Mouse (Mus musculus): Measurements from ENCODE around the gene Pknox2. TPM values are rescaled to one million over a fixed set of nuclear protein-coding genes. Genes with fewer than 3 reads are reported as not detected.

Pknox2 gene
- polyA plus RNA-seq, 1 experiment from 2014 or later = 34.3 TPM

DNA sequence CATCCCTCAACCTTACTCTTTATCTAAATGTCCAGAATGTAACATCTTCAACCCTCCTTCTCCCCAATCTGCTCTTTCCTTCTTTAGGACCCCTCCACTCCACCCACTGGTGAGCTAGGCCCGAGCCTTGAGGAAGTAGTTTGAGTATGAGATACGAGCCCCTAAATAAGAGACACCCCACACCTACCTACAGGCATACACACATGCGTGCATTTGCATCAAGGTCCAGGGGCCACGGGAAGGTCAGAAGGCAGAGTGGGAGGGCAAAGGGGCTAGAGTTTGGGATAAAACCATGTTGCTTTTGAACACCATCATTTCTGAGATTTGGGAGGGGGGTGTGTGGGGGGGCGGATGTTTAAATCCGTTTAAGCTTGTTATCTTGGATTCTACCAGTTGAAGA lies 2.5 kb downstream of the Pknox2 start:
- H3K4me3 ChIP-seq (ENCODE audit: low read depth, low read length) = peak overlapping the region; percentile 85
- WGBS = 1% methylated on average over 6 of the region's 6 CpGs
- peak overlapping the region; percentile 97 for H3K9ac ChIP-seq (ENCODE audit: low read depth, low read length)
- no peaks in the 10 kb centered on the region for H3K36me3 ChIP-seq (ENCODE audit: control insufficient read depth, insufficient read depth, low read length)
- H3K9me3 ChIP-seq (replicated peaks; ENCODE audit: control insufficient read depth, low read length, poor library complexity, severe bottlenecking) = no peaks in the 10 kb centered on the region
- ATAC-seq = no peak
- H3K4me2 ChIP-seq (ENCODE audit: low read length) = peak overlapping the region; percentile 96
- H3K27me3 ChIP-seq (ENCODE audit: control insufficient read depth, insufficient read depth, low read depth, low read length) = no peaks in the 10 kb centered on the region
- H3K4me1 ChIP-seq (ENCODE audit: control insufficient read depth, insufficient read depth, low read length) = peaks cover 36% of the 10 kb centered on the region
- H3K27ac ChIP-seq (ENCODE audit: low read length) = peak overlapping the region; percentile 99

DNA sequence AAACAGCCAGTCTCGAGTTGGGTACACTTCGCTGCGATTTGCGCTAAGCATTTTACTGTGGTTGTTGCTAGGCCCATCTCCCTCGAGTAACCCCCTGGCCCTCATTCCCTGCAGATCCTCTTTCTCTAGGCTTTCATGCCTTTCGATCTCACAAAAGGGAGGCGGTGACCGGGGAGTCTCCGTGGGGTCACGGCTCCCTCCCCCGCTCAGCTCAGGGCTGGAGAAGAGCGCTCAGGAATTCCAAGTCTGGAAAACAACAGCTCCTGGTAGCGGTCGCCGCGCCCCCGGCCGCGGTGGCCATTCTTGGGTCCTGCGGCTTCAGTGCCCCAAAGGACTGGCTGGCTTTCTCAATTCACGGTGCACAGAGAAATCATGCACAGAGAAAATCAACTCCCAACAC lies 3.0 kb downstream of the Pknox2 start:
- H3K27ac ChIP-seq (ENCODE audit: low read length) = peak overlapping the region; percentile 99
- no peak for ATAC-seq
- WGBS = under 1% methylated on average over 21 of the region's 21 CpGs
- H3K4me3 ChIP-seq (ENCODE audit: low read depth, low read length) = peak overlapping the region; percentile 85
- no peaks in the 10 kb centered on the region for H3K27me3 ChIP-seq (ENCODE audit: control insufficient read depth, insufficient read depth, low read depth, low read length)
- peak overlapping the region; percentile 97 for H3K9ac ChIP-seq (ENCODE audit: low read depth, low read length)
- peaks cover 40% of the 10 kb centered on the region for H3K4me1 ChIP-seq (ENCODE audit: control insufficient read depth, insufficient read depth, low read length)
- H3K9me3 ChIP-seq (replicated peaks; ENCODE audit: control insufficient read depth, low read length, poor library complexity, severe bottlenecking) = no peaks in the 10 kb centered on the region
- no peaks in the 10 kb centered on the region for H3K36me3 ChIP-seq (ENCODE audit: control insufficient read depth, insufficient read depth, low read length)
- H3K4me2 ChIP-seq (ENCODE audit: low read length) = peak overlapping the region; percentile 96

DNA sequence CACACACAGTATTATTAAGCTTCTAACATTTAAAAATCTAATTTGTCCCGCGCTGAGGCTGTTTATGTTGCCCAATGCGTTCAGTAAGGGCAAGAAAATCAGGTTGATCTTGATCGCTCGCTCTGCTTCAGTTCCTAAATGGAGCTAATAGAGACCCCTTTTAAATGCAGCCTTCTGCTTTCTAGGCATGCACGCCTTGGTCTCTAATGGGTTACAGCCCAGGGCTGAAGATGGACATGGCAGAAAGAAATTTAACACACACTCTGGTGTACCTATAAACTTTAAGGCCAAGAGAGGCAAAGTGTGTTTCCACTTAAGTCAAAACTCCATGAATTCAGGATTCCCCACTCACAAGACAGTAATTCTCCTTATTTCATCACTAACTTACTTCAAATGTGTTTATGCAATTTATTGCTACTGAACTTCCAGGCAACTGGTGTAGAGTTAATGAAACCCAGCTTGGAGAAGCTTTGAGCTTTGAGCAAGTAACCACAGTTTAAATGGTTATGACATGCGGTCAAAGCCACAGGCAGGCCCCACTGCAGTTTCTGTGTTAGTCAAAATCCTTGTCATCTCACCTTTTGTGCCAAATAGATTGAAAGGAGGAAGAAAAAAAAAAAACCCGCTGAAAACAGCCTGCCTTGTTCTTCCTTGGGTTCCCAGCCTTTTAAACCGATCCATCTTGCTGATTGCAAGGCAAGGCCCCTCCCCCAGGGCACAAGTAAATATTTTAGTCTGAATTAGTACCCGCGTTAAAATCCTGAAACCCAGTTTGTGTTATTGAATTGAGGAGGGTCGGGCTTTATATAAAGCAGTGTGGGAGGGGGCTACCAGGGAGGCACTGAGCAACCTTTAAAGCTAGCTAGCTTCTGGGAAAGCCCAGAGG lies 3.9 kb downstream of the Pknox2 start:
- Histone ChIP-seq H3K4me1 (ENCODE audit: control insufficient read depth, insufficient read depth, low read length) (peaks cover 42% of the 10 kb centered on the region), H3K9ac (ENCODE audit: low read depth, low read length) (peak overlapping the region; percentile 97), H3K27me3 (ENCODE audit: control insufficient read depth, insufficient read depth, low read depth, low read length) (no peaks in the 10 kb centered on the region), H3K4me2 (ENCODE audit: low read length) (peak overlapping the region; percentile 96), H3K9me3 (replicated peaks; ENCODE audit: control insufficient read depth, low read length, poor library complexity, severe bottlenecking) (no peaks in the 10 kb centered on the region), H3K4me3 (ENCODE audit: low read depth, low read length) (peak overlapping the region; percentile 85), H3K27ac (ENCODE audit: low read length) (peak overlapping the region; percentile 99), H3K36me3 (ENCODE audit: control insufficient read depth, insufficient read depth, low read length) (no peaks in the 10 kb centered on the region)
- WGBS = 27% methylated on average over 12 of the region's 12 CpGs
- no peak for ATAC-seq

DNA sequence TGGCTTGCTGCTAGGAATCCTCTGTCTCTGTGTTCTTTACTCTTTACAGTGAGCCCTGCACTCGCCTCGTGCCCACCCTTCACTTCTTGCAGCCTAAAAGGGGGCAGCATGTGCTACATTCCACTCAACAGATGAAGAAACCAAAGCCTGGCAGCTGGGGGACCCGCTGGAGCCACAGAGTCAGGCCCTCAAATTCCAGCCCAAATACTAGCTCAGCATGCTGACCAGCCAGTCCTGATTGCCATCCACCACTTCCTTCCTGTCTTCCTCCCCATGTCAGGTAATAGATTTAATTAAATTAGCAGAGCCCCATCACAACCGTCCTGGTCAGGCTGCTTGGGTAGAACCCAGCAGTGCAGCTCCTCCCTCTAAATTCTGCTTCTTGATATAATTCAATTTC lies 5.1 kb downstream of the Pknox2 start:
- H3K27me3 ChIP-seq (ENCODE audit: control insufficient read depth, insufficient read depth, low read depth, low read length) = no peaks in the 10 kb centered on the region
- no peaks in the 10 kb centered on the region for H3K9me3 ChIP-seq (replicated peaks; ENCODE audit: control insufficient read depth, low read length, poor library complexity, severe bottlenecking)
- H3K4me3 ChIP-seq (ENCODE audit: low read depth, low read length) = no peak overlapping the region
- 23% methylated on average over 4 of the region's 4 CpGs for WGBS
- H3K27ac ChIP-seq (ENCODE audit: low read length) = 0 out of 2 replicates have a peak overlapping the region, but pooled peaks have one; percentile 32
- no peak for ATAC-seq
- no peak overlapping the region for H3K9ac ChIP-seq (ENCODE audit: low read depth, low read length)
- no peak overlapping the region for H3K4me2 ChIP-seq (ENCODE audit: low read length)
- H3K36me3 ChIP-seq (ENCODE audit: control insufficient read depth, insufficient read depth, low read length) = no peaks in the 10 kb centered on the region
- H3K4me1 ChIP-seq (ENCODE audit: control insufficient read depth, insufficient read depth, low read length) = peaks cover 44% of the 10 kb centered on the region

DNA sequence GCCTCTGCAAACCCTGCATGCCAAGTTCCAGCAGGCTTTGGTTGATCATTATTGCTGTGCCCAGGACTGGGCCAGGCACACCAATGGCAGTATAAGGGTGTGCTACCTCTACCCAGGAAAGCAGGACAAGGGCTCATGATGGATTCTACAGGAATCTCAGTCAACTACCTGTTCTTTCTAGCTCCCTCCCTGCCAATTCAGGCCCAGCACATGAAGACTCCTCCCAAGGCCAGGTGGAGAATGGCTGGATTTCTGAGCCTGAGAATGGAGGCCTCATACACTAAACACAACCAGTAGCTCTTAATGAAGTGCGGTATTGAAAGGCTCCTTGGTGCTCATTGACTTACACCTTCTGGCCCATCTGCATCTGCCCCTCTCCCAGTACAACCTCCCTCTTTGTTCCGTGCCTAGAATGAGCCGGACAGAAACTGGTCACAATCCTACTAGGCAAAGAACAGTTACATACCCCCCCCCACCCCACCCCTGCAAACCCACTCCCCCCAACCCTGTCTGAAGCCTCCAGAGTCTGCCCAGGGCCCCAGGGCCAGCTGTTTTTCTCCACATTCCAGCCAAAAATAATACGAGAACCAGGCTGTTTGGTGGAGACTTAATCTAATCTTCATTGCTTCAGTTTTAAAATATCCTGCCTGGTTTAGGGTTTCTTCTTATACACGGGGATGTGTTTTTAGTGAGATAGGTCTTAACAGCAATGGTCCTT lies 6.6 kb downstream of the Pknox2 start:
- Histone ChIP-seq H3K36me3 (ENCODE audit: control insufficient read depth, insufficient read depth, low read length) (no peaks in the 10 kb centered on the region), H3K9ac (ENCODE audit: low read depth, low read length) (no peak overlapping the region), H3K27ac (ENCODE audit: low read length) (no peak overlapping the region), H3K27me3 (ENCODE audit: control insufficient read depth, insufficient read depth, low read depth, low read length) (no peaks in the 10 kb centered on the region), H3K4me1 (ENCODE audit: control insufficient read depth, insufficient read depth, low read length) (peaks cover 44% of the 10 kb centered on the region), H3K9me3 (replicated peaks; ENCODE audit: control insufficient read depth, low read length, poor library complexity, severe bottlenecking) (no peaks in the 10 kb centered on the region), H3K4me3 (ENCODE audit: low read depth, low read length) (no peak overlapping the region), H3K4me2 (ENCODE audit: low read length) (no peak overlapping the region)
- 38% methylated on average over 5 of the region's 5 CpGs for WGBS
- no peak for ATAC-seq

DNA sequence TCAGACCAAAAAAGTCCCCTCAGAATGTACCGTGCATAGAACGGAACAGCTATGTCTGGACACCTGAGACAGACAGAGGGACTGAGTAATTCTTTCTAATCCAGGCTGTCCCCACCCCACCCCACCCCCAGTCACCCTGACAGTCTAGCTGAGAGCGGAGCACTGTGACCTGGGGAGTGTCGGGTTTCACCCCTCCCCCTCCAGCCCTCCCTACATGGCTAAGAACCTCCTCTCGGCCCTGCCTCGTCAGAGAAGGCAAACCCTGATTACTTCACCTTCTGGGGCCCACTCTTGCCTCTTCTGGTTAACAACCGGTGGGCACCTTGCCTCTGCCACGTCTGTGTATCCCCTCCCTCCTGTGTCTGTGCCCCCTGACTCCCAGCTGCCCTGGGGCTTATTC lies 7.7 kb downstream of the Pknox2 start:
- 13% methylated on average over 8 of the region's 8 CpGs for WGBS
- H3K4me2 ChIP-seq (ENCODE audit: low read length) = no peak overlapping the region
- no peak overlapping the region for H3K9ac ChIP-seq (ENCODE audit: low read depth, low read length)
- H3K4me3 ChIP-seq (ENCODE audit: low read depth, low read length) = no peak overlapping the region
- peaks cover 42% of the 10 kb centered on the region for H3K4me1 ChIP-seq (ENCODE audit: control insufficient read depth, insufficient read depth, low read length)
- H3K9me3 ChIP-seq (replicated peaks; ENCODE audit: control insufficient read depth, low read length, poor library complexity, severe bottlenecking) = no peaks in the 10 kb centered on the region
- H3K36me3 ChIP-seq (ENCODE audit: control insufficient read depth, insufficient read depth, low read length) = no peaks in the 10 kb centered on the region
- H3K27ac ChIP-seq (ENCODE audit: low read length) = no peak overlapping the region
- H3K27me3 ChIP-seq (ENCODE audit: control insufficient read depth, insufficient read depth, low read depth, low read length) = no peaks in the 10 kb centered on the region
- no peak; the same call in 1 of the 2 replicates for ATAC-seq

DNA sequence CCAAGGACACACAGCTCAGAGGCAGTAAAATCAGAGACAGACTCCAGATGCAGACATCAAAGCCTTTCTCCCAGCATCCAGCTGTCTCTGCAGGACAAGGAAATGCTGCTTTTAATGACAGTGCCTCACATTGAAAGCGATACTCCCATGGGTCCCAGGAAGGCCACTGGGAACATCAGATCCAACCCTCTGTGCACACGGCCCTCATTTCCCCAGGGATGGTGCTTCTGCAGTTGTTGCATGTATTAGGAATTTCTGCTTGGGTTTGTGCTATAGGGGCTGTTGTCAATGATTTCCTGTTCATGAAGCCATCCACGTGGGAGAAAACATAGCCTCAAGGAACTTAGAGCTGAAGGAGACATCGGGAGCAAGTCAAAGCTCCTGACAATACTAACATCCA lies 8.3 kb downstream of the Pknox2 start:
- 45% methylated on average over 4 of the region's 4 CpGs for WGBS
- H3K9me3 ChIP-seq (replicated peaks; ENCODE audit: control insufficient read depth, low read length, poor library complexity, severe bottlenecking) = no peaks in the 10 kb centered on the region

DNA sequence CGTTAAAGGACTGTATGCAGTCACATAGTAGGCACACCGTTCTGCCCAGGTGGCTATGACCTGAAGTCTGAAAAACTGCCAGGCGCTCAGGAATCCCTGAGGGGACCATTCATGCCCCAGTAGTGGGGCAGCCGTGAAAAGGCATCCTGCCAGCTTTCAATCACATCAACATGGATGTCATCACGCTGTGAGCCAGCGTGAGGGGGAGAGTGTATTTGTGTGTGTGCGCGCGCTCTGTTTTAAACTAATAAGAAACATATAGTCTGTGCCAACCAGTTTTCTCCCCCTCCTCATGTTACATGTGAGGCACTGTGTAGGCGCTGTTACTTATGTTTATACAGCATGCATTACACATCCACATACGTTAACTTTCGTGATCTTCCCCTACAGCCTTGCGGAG lies 10.9 kb downstream of the Pknox2 start:
- ATAC-seq = no peak
- H3K36me3 ChIP-seq (ENCODE audit: control insufficient read depth, insufficient read depth, low read length) = no peaks in the 10 kb centered on the region
- H3K27me3 ChIP-seq (ENCODE audit: control insufficient read depth, insufficient read depth, low read depth, low read length) = no peaks in the 10 kb centered on the region
- H3K27ac ChIP-seq (ENCODE audit: low read length) = no peak overlapping the region
- H3K9me3 ChIP-seq (replicated peaks; ENCODE audit: control insufficient read depth, low read length, poor library complexity, severe bottlenecking) = no peaks in the 10 kb centered on the region
- 71% methylated on average over 13 of the region's 13 CpGs for WGBS
- H3K4me1 ChIP-seq (ENCODE audit: control insufficient read depth, insufficient read depth, low read length) = peaks cover 18% of the 10 kb centered on the region
- H3K9ac ChIP-seq (ENCODE audit: low read depth, low read length) = no peak overlapping the region
- no peak overlapping the region for H3K4me2 ChIP-seq (ENCODE audit: low read length)
- H3K4me3 ChIP-seq (ENCODE audit: low read depth, low read length) = no peak overlapping the region

More for the DNA sequence above, 8.3 kb downstream of the Pknox2 start:
- H3K4me3 ChIP-seq (ENCODE audit: low read depth, low read length) = no peak overlapping the region
- peaks cover 35% of the 10 kb centered on the region for H3K4me1 ChIP-seq (ENCODE audit: control insufficient read depth, insufficient read depth, low read length)
- H3K9ac ChIP-seq (ENCODE audit: low read depth, low read length) = no peak overlapping the region
- H3K27me3 ChIP-seq (ENCODE audit: control insufficient read depth, insufficient read depth, low read depth, low read length) = no peaks in the 10 kb centered on the region
- no peak overlapping the region for H3K4me2 ChIP-seq (ENCODE audit: low read length)
- ATAC-seq = no peak
- H3K36me3 ChIP-seq (ENCODE audit: control insufficient read depth, insufficient read depth, low read length) = no peaks in the 10 kb centered on the region
- H3K27ac ChIP-seq (ENCODE audit: low read length) = no peak overlapping the region

DNA sequence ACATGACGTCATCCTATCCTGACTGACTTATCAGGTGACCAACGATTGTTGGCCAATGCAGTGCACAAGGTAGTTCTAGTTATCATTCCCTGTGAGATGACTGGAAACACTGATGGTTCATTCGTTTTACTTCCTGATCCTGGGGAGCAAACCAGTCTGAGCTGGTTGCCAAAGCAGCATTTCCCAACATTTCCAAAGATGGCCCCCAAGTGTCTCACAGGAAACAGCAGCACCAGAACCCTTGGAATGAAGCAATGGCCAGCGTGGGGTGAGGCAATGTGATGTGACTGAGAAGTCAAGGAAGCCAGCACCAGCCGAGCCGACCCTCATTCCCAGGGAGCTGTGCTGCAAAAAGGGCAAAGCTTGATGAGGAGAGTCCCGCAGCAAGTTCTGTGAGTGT lies 13.7 kb downstream of the Pknox2 start:
- WGBS = 91% methylated on average over 7 of the region's 7 CpGs
- H3K4me1 ChIP-seq (ENCODE audit: control insufficient read depth, insufficient read depth, low read length) = peaks cover 2% of the 10 kb centered on the region; the same call in 1 of the 2 replicates
- H3K27me3 ChIP-seq (ENCODE audit: control insufficient read depth, insufficient read depth, low read depth, low read length) = no peaks in the 10 kb centered on the region
- H3K9me3 ChIP-seq (replicated peaks; ENCODE audit: control insufficient read depth, low read length, poor library complexity, severe bottlenecking) = 0 out of 2 replicates have a peak, but pooled peaks cover 3% of the 10 kb centered on the region
- no peak overlapping the region for H3K9ac ChIP-seq (ENCODE audit: low read depth, low read length)
- no peak overlapping the region for H3K27ac ChIP-seq (ENCODE audit: low read length)
- no peak for ATAC-seq
- H3K4me2 ChIP-seq (ENCODE audit: low read length) = no peak overlapping the region
- H3K36me3 ChIP-seq (ENCODE audit: control insufficient read depth, insufficient read depth, low read length) = no peaks in the 10 kb centered on the region; the same call in 1 of the 2 replicates
- no peak overlapping the region for H3K4me3 ChIP-seq (ENCODE audit: low read depth, low read length)

Measured in midbrain, embryonic 16.5 days (tissue).